Mouse (Mus musculus) ES-E14 (cell line): ENCODE data around the gene Ssna1.

ENCODE experiments used
- CHD2 ChIP-seq: IDR thresholded peaks from 2 replicates; pipeline ENCODE4 v1.6.1; 2014; ENCODE audit warnings: mild to moderate bottlenecking, low read depth, low read length, inconsistent platforms
- ZC3H11A ChIP-seq: IDR thresholded peaks from 2 replicates; pipeline ENCODE4 v1.6.1; 2012; ENCODE audit warnings: low read depth, mild to moderate bottlenecking, inconsistent platforms, low read length, borderline replicate concordance

GRCm38 (mm10) chr2:25288734-25289345 is 16.6 kb upstream of the Ssna1 start:
- TF ChIP-seq ZC3H11A (no peak), CHD2 (no peak)
